Mouse (Mus musculus) E14TG2a.4 (cell line): ENCODE data around the gene Mmp10.

Experiments used
- H3K27me3 ChIP-seq: 2 replicates; pipeline ENCODE4 v1.6.1; 2014; ENCODE audit warnings: low read length, control low read depth; ENCODE audit not compliant: insufficient read depth
- H3K36me3 ChIP-seq: 2 replicates; pipeline ENCODE4 v1.6.1; 2014; ENCODE audit warnings: low read length, control low read depth; ENCODE audit not compliant: insufficient read depth
- H3K4me1 ChIP-seq: replicated peaks from 2 replicates; pipeline ENCODE4 v1.6.1; 2014; ENCODE audit warnings: low read depth, low read length, control low read depth
- H3K4me3 ChIP-seq: replicated peaks from 2 replicates; pipeline ENCODE4 v1.5.1; 2014; ENCODE audit warnings: mild to moderate bottlenecking, low read length
- H3K9me3 ChIP-seq: 2 replicates; pipeline ENCODE4 v1.6.1; 2014; ENCODE audit warnings: low read length, control low read depth
- CTCF ChIP-seq: conservative IDR thresholded peaks from 2 replicates; pipeline ENCODE4 v1.5.1; 2014; ENCODE audit warnings: low read length
- NANOG ChIP-seq: IDR thresholded peaks from 2 replicates; pipeline ENCODE4 v1.6.1; 2014; ENCODE audit warnings: borderline replicate concordance, low read length, mixed read lengths
- POU5F1 ChIP-seq: IDR thresholded peaks from 2 replicates; pipeline ENCODE4 v1.6.1; 2014; ENCODE audit warnings: low read length, borderline replicate concordance

Mmp10 gene

DNA sequence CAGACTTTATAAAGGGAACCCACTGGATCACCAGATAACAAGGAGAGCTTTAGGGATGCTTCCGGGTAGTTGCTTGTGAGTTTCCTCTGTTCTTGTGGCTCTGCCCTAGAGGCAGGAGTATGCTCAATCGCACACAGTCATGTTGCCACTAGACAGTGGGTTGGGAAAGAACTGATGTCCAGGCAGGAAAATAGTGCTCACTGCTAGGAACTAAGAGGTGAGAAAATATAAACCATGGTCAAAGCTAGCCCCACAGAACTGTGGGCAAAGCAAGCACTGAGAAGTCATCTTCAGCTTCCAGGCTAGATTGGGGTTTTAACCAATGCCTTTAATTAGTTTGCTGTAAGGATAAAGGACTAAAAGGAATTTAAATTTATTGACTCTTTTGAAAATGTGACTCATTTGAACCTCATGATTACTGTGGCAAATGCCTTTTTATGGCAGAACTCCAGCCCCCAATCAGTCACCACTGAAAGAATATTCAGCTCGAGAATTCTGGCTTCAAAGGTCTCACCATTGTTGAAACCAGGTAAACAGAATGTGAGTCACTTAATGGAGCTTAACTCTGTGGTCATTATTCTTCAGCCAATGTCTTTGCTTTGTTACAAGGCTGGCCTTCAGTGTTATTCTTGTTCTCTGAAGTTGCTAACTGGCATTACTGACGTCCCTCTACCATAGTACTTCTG lies 24.2 kb downstream of the Mmp10 start:
- TF ChIP-seq POU5F1: no peak
- TF ChIP-seq CTCF: no peak
- TF ChIP-seq NANOG: no peak
- no peaks in the 10 kb centered on the region for H3K27me3 ChIP-seq
- no peak overlapping the region for H3K4me3 ChIP-seq
- H3K9me3 ChIP-seq: no peaks in the 10 kb centered on the region
- H3K4me1 ChIP-seq: no peaks in the 10 kb centered on the region
- no peaks in the 10 kb centered on the region for H3K36me3 ChIP-seq

GRCm38 (mm10) chr9:7542763-7543162 lies 40.6 kb downstream of the Mmp10 start:
- no peak for TF ChIP-seq POU5F1
- TF ChIP-seq NANOG: no peak
- TF ChIP-seq CTCF: no peak
- no peaks in the 10 kb centered on the region for H3K4me1 ChIP-seq
- no peaks in the 10 kb centered on the region for H3K9me3 ChIP-seq
- H3K36me3 ChIP-seq: no peaks in the 10 kb centered on the region
- H3K27me3 ChIP-seq: no peaks in the 10 kb centered on the region
- H3K4me3 ChIP-seq: no peak overlapping the region

GRCm38 (mm10) chr9:7544923-7545457 lies 42.8 kb downstream of the Mmp10 start:
- H3K36me3 ChIP-seq: no peaks in the 10 kb centered on the region
- no peak overlapping the region for H3K4me3 ChIP-seq
- TF ChIP-seq NANOG (no peak), CTCF (no peak), POU5F1 (no peak)
- H3K9me3 ChIP-seq: no peaks in the 10 kb centered on the region
- H3K4me1 ChIP-seq: no peaks in the 10 kb centered on the region
- H3K27me3 ChIP-seq: no peaks in the 10 kb centered on the region

- H3K4me3 ChIP-seq: no peak overlapping the region
- H3K4me1 ChIP-seq: no peaks in the 10 kb centered on the region
- H3K27me3 ChIP-seq: no peaks in the 10 kb centered on the region
- no peaks in the 10 kb centered on the region for H3K36me3 ChIP-seq
- no peaks in the 10 kb centered on the region for H3K9me3 ChIP-seq
- TF ChIP-seq POU5F1: no peak
- TF ChIP-seq CTCF: no peak
- no peak for TF ChIP-seq NANOG
Measured at GRCm38 (mm10) chr9:7545471-7545870, 43.3 kb downstream of the Mmp10 start.

DNA sequence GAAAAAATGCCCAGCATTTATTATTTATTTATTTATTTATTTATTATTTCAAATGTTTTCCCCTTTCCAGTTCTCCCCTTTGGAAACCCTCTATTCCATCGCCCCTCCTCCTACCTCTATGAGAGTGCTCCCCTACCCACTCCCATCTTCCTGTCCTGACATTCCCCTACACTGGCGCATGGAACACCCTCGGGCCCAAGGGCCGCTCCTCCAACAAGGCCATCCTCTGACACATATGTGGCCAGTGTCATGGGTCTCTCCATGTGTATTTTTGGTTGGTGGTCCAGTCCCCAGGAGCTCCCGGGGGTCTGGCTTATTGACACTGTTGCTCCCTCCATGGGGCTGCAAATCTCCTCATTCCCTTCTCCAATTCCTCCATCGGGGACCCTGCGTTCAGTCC lies 43.8 kb downstream of the Mmp10 start:
- no peaks in the 10 kb centered on the region for H3K36me3 ChIP-seq
- H3K4me1 ChIP-seq: no peaks in the 10 kb centered on the region
- H3K9me3 ChIP-seq: no peaks in the 10 kb centered on the region
- H3K27me3 ChIP-seq: no peaks in the 10 kb centered on the region
- H3K4me3 ChIP-seq: no peak overlapping the region
- TF ChIP-seq CTCF: no peak
- no peak for TF ChIP-seq POU5F1
- no peak for TF ChIP-seq NANOG

DNA sequence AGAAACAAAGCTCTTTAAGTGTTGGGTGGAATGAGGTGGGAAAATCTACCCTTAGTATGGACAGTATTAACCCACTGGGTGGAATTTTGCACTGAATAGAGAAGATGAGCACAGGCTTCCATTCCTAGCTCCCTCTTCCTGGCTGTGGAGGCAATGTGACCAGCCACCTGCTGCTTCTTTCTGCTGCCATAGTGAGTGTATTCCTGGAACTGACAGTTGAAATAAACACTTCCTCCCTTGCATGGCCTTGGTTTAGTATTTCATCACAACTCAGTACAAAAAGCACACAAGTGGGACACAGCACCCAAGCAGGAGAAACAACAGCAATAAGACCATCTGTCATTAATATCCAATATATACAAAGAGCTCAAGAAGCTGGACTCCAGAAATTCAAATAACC lies 49.8 kb downstream of the Mmp10 start:
- H3K4me3 ChIP-seq: no peak overlapping the region
- no peaks in the 10 kb centered on the region for H3K36me3 ChIP-seq
- H3K4me1 ChIP-seq: no peaks in the 10 kb centered on the region
- no peaks in the 10 kb centered on the region for H3K27me3 ChIP-seq
- no peaks in the 10 kb centered on the region for H3K9me3 ChIP-seq
- no peak for TF ChIP-seq CTCF
- TF ChIP-seq POU5F1: no peak
- no peak for TF ChIP-seq NANOG

- no peaks in the 10 kb centered on the region for H3K27me3 ChIP-seq
- no peak overlapping the region for H3K4me3 ChIP-seq
- TF ChIP-seq CTCF: no peak
- TF ChIP-seq NANOG: no peak
- TF ChIP-seq POU5F1: no peak
- H3K4me1 ChIP-seq: no peaks in the 10 kb centered on the region
- no peaks in the 10 kb centered on the region for H3K9me3 ChIP-seq
- no peaks in the 10 kb centered on the region for H3K36me3 ChIP-seq
Measured at GRCm38 (mm10) chr9:7553536-7553935, 51.4 kb downstream of the Mmp10 start.

- TF ChIP-seq CTCF (peak; percentile 62), NANOG (no peak)
Measured at GRCm38 (mm10) chr9:7554382-7554781, 52.2 kb downstream of the Mmp10 start.

GRCm38 (mm10) chr9:7558221-7559017 lies 56.3 kb downstream of the Mmp10 start, which contains the start of gene Mmp8:
Gene Mmp8, plus strand, starts transcription at chr9:7558456.
- no peaks in the 10 kb centered on the region for H3K36me3 ChIP-seq
- no peaks in the 10 kb centered on the region for H3K4me1 ChIP-seq
- no peaks in the 10 kb centered on the region for H3K27me3 ChIP-seq
- H3K9me3 ChIP-seq: no peaks in the 10 kb centered on the region
- no peak within 1 kb of the TSS for H3K4me3 ChIP-seq
- TF ChIP-seq POU5F1 (no peak), CTCF (no peak), NANOG (no peak)

More at GRCm38 (mm10) chr9:7554382-7554781, 52.2 kb downstream of the Mmp10 start:
- Histone ChIP-seq H3K9me3 (no peaks in the 10 kb centered on the region), H3K4me1 (no peaks in the 10 kb centered on the region), H3K27me3 (no peaks in the 10 kb centered on the region), H3K36me3 (no peaks in the 10 kb centered on the region), H3K4me3 (no peak overlapping the region)
